Mouse (Mus musculus) myocyte (in vitro differentiated cells): Measurements from ENCODE around the gene Gpsm2. TPM values are rescaled to one million over a fixed set of nuclear protein-coding genes. Genes with fewer than 3 reads are reported as not detected.

Source experiments
- H3K27me3 ChIP-seq: one replicate; pipeline ENCODE4 v1.6.1; 2011; ENCODE audit not compliant: control insufficient read depth, insufficient read depth, insufficient read length
- H3K36me3 ChIP-seq: one replicate; pipeline ENCODE4 v1.6.1; 2011; ENCODE audit not compliant: control insufficient read depth, insufficient read depth
- H3K4me2 ChIP-seq: one replicate; pipeline ENCODE4 v1.6.1; 2011; ENCODE audit warnings: low read depth, control low read depth
- H3K4me3 ChIP-seq: one replicate; pipeline ENCODE4 v1.5.1; 2011; ENCODE audit warnings: mild to moderate bottlenecking, control low read depth, moderate library complexity
- H3K79me2 ChIP-seq: one replicate; pipeline ENCODE4 v1.6.1; 2011; ENCODE audit not compliant: control insufficient read depth, insufficient read depth
- H3ac ChIP-seq: one replicate; pipeline ENCODE4 v1.6.1; 2011; ENCODE audit not compliant: control insufficient read depth, insufficient read length
- CEBPB ChIP-seq: IDR thresholded peaks from 2 replicates; pipeline ENCODE4 v1.6.1; 2011; ENCODE audit warnings: mild to moderate bottlenecking, moderate library complexity; ENCODE audit not compliant: poor library complexity, insufficient read depth, severe bottlenecking
- E2F4 ChIP-seq: IDR thresholded peaks from one replicate; pipeline ENCODE4 v1.6.1; 2011; ENCODE audit warnings: mild to moderate bottlenecking, control low read depth, moderate library complexity; ENCODE audit not compliant: insufficient read depth
- MAX ChIP-seq: IDR thresholded peaks from one replicate; pipeline ENCODE4 v1.6.1; 2011; ENCODE audit warnings: low read depth, mild to moderate bottlenecking, control low read depth
- MYOD1 ChIP-seq, 3 experiments: IDR thresholded peaks; one replicate each; pipeline ENCODE4 v1.6.1; 2011; ENCODE audit warnings: control low read depth in 2 of 3, low read depth in 2 of 3, mild to moderate bottlenecking in 2 of 3, moderate library complexity in 1 of 3; ENCODE audit not compliant: insufficient read length in 2 of 3, control insufficient read depth in 1 of 3
- MYOG ChIP-seq, 3 experiments: IDR thresholded peaks; one replicate each; pipeline ENCODE4 v1.6.1; 2011; ENCODE audit warnings: control low read depth in 2 of 3, low read depth in 2 of 3, mild to moderate bottlenecking in 2 of 3; ENCODE audit not compliant: insufficient read length in 2 of 3, control insufficient read depth in 1 of 3, insufficient read depth in 1 of 3
- POLR2A ChIP-seq: IDR thresholded peaks from one replicate; pipeline ENCODE4 v1.6.1; 2011; ENCODE audit warnings: low read depth, mild to moderate bottlenecking, control low read depth, moderate library complexity; ENCODE audit not compliant: insufficient read length
- POLR2AphosphoS2 ChIP-seq: IDR thresholded peaks from one replicate; pipeline ENCODE4 v1.6.1; 2011; ENCODE audit warnings: low read depth, control low read depth; ENCODE audit not compliant: insufficient read length
- REST ChIP-seq: IDR thresholded peaks from one replicate; pipeline ENCODE4 v1.6.1; 2011; ENCODE audit warnings: mild to moderate bottlenecking, control low read depth, moderate library complexity; ENCODE audit not compliant: insufficient read depth, insufficient read length
- SRF ChIP-seq: IDR thresholded peaks from one replicate; pipeline ENCODE4 v1.6.1; 2011; ENCODE audit warnings: low read depth; ENCODE audit not compliant: control insufficient read depth, insufficient read length
- TCF12 ChIP-seq: IDR thresholded peaks from one replicate; pipeline ENCODE4 v1.6.1; 2011; ENCODE audit warnings: mild to moderate bottlenecking, control low read depth; ENCODE audit not compliant: poor library complexity, insufficient read depth, severe bottlenecking
- TCF3 ChIP-seq: IDR thresholded peaks from one replicate; pipeline ENCODE4 v1.6.1; 2011; ENCODE audit warnings: low read depth, control low read depth; ENCODE audit not compliant: insufficient read length
- USF1 ChIP-seq: IDR thresholded peaks from one replicate; pipeline ENCODE4 v1.6.1; 2011; ENCODE audit warnings: low read depth, mild to moderate bottlenecking, control low read depth, moderate library complexity
- polyA plus RNA-seq: library from polyadenylated mRNA; unstranded; fragments of >200 nt; fragmentation: generic; extraction: Trizol; gene quantifications from one replicate; pipeline ENCODE4 v1.2.1, GENCODE M21; 2012; ENCODE audit warnings: missing spikeins

Gene Gpsm2
- polyA plus RNA-seq, 1 experiment: 16.4 TPM

- TF ChIP-seq REST (no peak), CEBPB (no peak), MAX (no peak), POLR2A (no peak), MYOG (IDR thresholded peaks at IDR 0.05; ENCODE audit: control insufficient read depth in 1 of 3, insufficient read depth in 1 of 3, insufficient read length in 2 of 3, low read depth in 2 of 3) (no peak), E2F4 (no peak), TCF12 (no peak), MYOD1 (IDR thresholded peaks at IDR 0.05; ENCODE audit: control insufficient read depth in 1 of 3, insufficient read length in 2 of 3, low read depth in 2 of 3) (no peak)
- Histone ChIP-seq H3K4me2 (no peak overlapping the region), H3K4me3 (no peak overlapping the region), H3K36me3 (peaks cover 55% of the 10 kb centered on the region), H3K79me2 (no peaks in the 10 kb centered on the region), H3ac (no peak overlapping the region), H3K27me3 (no peaks in the 10 kb centered on the region)
These were observed 41.1 kb downstream of the Gpsm2 start for GRCm38 (mm10) chr3:108681004-108681403.

GRCm38 (mm10) chr3:108676616-108677015, 45.5 kb downstream of the Gpsm2 start:
- Histone ChIP-seq H3K36me3 (peaks cover 65% of the 10 kb centered on the region), H3K27me3 (no peaks in the 10 kb centered on the region), H3K4me3 (no peak overlapping the region), H3ac (no peak overlapping the region), H3K79me2 (no peaks in the 10 kb centered on the region), H3K4me2 (no peak overlapping the region)
- TF ChIP-seq MAX (no peak), CEBPB (no peak), MYOG (IDR thresholded peaks at IDR 0.05; ENCODE audit: control insufficient read depth in 1 of 3, insufficient read depth in 1 of 3, insufficient read length in 2 of 3, low read depth in 2 of 3) (no peak), TCF3 (no peak), SRF (no peak), USF1 (no peak), POLR2A (no peak), MYOD1 (IDR thresholded peaks at IDR 0.05; ENCODE audit: control insufficient read depth in 1 of 3, insufficient read length in 2 of 3, low read depth in 2 of 3) (no peak), TCF12 (no peak), REST (no peak), E2F4 (no peak), POLR2AphosphoS2 (no peak)

- no peak for TF ChIP-seq SRF
- no peak for TF ChIP-seq TCF12
- TF ChIP-seq USF1: no peak
- TF ChIP-seq MYOG (IDR thresholded peaks at IDR 0.05; ENCODE audit: control insufficient read depth in 1 of 3, insufficient read depth in 1 of 3, insufficient read length in 2 of 3, low read depth in 2 of 3): no peak
- no peak for TF ChIP-seq MYOD1 (IDR thresholded peaks at IDR 0.05; ENCODE audit: control insufficient read depth in 1 of 3, insufficient read length in 2 of 3, low read depth in 2 of 3)
- no peak for TF ChIP-seq CEBPB
- no peak for TF ChIP-seq E2F4
- TF ChIP-seq TCF3: no peak
- no peak for TF ChIP-seq REST
- TF ChIP-seq MAX: no peak
- TF ChIP-seq POLR2AphosphoS2: no peak
- no peak for TF ChIP-seq POLR2A
- Histone ChIP-seq H3K27me3 (no peaks in the 10 kb centered on the region), H3K36me3 (peaks cover 14% of the 10 kb centered on the region), H3K79me2 (peaks cover 8% of the 10 kb centered on the region), H3K4me2 (no peak overlapping the region), H3ac (no peak overlapping the region), H3K4me3 (no peak overlapping the region)
These were observed 61.2 kb downstream of the Gpsm2 start for GRCm38 (mm10) chr3:108660941-108661340.

- Histone ChIP-seq H3K4me2 (no peak overlapping the region), H3K27me3 (no peaks in the 10 kb centered on the region), H3ac (no peak overlapping the region), H3K79me2 (peaks cover 17% of the 10 kb centered on the region), H3K36me3 (peaks cover 10% of the 10 kb centered on the region), H3K4me3 (no peak overlapping the region)
- TF ChIP-seq MYOD1 (IDR thresholded peaks at IDR 0.05; ENCODE audit: control insufficient read depth in 1 of 3, insufficient read length in 2 of 3, low read depth in 2 of 3): no peak
- no peak for TF ChIP-seq E2F4
- TF ChIP-seq USF1: no peak
- no peak for TF ChIP-seq TCF12
- no peak for TF ChIP-seq MAX
- TF ChIP-seq REST: no peak
- TF ChIP-seq SRF: no peak
- TF ChIP-seq TCF3: no peak
- TF ChIP-seq CEBPB: no peak
- TF ChIP-seq POLR2AphosphoS2: no peak
- no peak for TF ChIP-seq POLR2A
- TF ChIP-seq MYOG (IDR thresholded peaks at IDR 0.05; ENCODE audit: control insufficient read depth in 1 of 3, insufficient read depth in 1 of 3, insufficient read length in 2 of 3, low read depth in 2 of 3): no peak
These were observed 63.5 kb downstream of the Gpsm2 start for GRCm38 (mm10) chr3:108658612-108659011.
